In genomic region chr14:116448219-116448618, GRCm38 (mm10) we compare ENCODE assay signal across 23 mouse cellular contexts.
"Had no signal": no experiment of that assay in that cellular context is flagged by ENCODE, and none has a peak within 500 bp of the region (broad histone marks: within the 10 kb centered on the region; RNA-seq: fewer than 3 reads in every experiment).

No protein-coding gene starts in this region.

- H3K4me1 ChIP-seq: heart, embryonic 13.5 days; heart, embryonic 15.5 days; hindbrain, embryonic 13.5 days; hindbrain, embryonic 15.5 days; kidney, embryonic 15.5 days; limb, embryonic 13.5 days; limb, embryonic 15.5 days had no signal

- H3K9ac ChIP-seq: heart, embryonic 13.5 days; heart, embryonic 15.5 days; hindbrain, embryonic 13.5 days; hindbrain, embryonic 15.5 days; kidney, embryonic 15.5 days; limb, embryonic 13.5 days; limb, embryonic 15.5 days had no signal

- H3K27me3 ChIP-seq: heart, embryonic 13.5 days; heart, embryonic 15.5 days; hindbrain, embryonic 13.5 days; hindbrain, embryonic 15.5 days; kidney, embryonic 15.5 days; limb, embryonic 13.5 days; limb, embryonic 15.5 days had no signal

- H3K4me3 ChIP-seq: heart, adult 2 months; heart, embryonic 13.5 days; heart, embryonic 15.5 days; hindbrain, embryonic 13.5 days; hindbrain, embryonic 15.5 days; kidney, embryonic 15.5 days; limb, embryonic 13.5 days; limb, embryonic 15.5 days had no signal

- H3K27ac ChIP-seq: heart, adult 2 months; heart, embryonic 13.5 days; heart, embryonic 15.5 days; hindbrain, embryonic 13.5 days; hindbrain, embryonic 15.5 days; hindbrain, postnatal 0 days; kidney, embryonic 15.5 days; kidney, postnatal 0 days; limb, embryonic 13.5 days; limb, embryonic 15.5 days had no signal

- DNase-seq: gastrocnemius, postnatal 14 days; gastrocnemius, postnatal 36 days; heart, adult 11 months; heart, adult 2 months; heart, postnatal 14 days; heart, postnatal 36 days; kidney, adult 11 months; kidney, adult 2 months; kidney, adult 9 months; kidney, postnatal 14 days; kidney, postnatal 36 days; layer of hippocampus, adult 9-11 months; layer of hippocampus, postnatal 36 days; left cerebral cortex, postnatal 4 days had no signal

- H3K36me3 ChIP-seq: heart, embryonic 13.5 days; heart, embryonic 15.5 days; hindbrain, embryonic 13.5 days; hindbrain, embryonic 15.5 days; kidney, embryonic 15.5 days; limb, embryonic 13.5 days; limb, embryonic 15.5 days had no signal
